Mouse (Mus musculus) thymus, adult 18-20 months (tissue): ENCODE results near the gene Trim10.
"Not testable (repeated sequence)": the region's sequence is repeated elsewhere in the genome, so short reads cannot be mapped to it uniquely, and the experiment has no call there.

Experiments used
- DNase-seq, 2 experiments: peaks; one replicate each; pipeline ENCODE4 v3.0.0; 2022; ENCODE audit warnings: mixed read lengths in 2 of 2

The Trim10 gene

GRCm38 (mm10) chr17:36861680-36862079 lies 7.7 kb upstream of the Trim10 start:
- no peak for DNase-seq

- DNase-seq, result no peak
Observed at GRCm38 (mm10) chr17:36866719-36867527, 2.5 kb upstream of the Trim10 start, which contains the start of gene Trim15. Gene Trim15, minus strand, starts transcription at chr17:36867210.

GRCm38 (mm10) chr17:36868836-36869235 lies 538 bp upstream of the Trim10 start:
- DNase-seq, result no peak

GRCm38 (mm10) chr17:36869955-36870810 lies 809 bp downstream of the Trim10 start:
- DNase-seq, result no peak

- DNase-seq, result no peak
Observed at GRCm38 (mm10) chr17:36874636-36875035, 5.3 kb downstream of the Trim10 start.

GRCm38 (mm10) chr17:36883350-36883749 lies 14.0 kb downstream of the Trim10 start:
- no peak for DNase-seq

GRCm38 (mm10) chr17:36885132-36885790 lies 15.9 kb downstream of the Trim10 start:
- no peak for DNase-seq

- DNase-seq, result no peak
Observed at GRCm38 (mm10) chr17:36890073-36890903, 20.9 kb downstream of the Trim10 start, which contains the start of gene Trim40. Gene Trim40, minus strand, starts transcription at chr17:36890123.

GRCm38 (mm10) chr17:36891496-36891895 lies 22.1 kb downstream of the Trim10 start:
- DNase-seq, result not testable (repeated sequence)

GRCm38 (mm10) chr17:36892362-36892761 lies 23.0 kb downstream of the Trim10 start:
- DNase-seq, result no peak

- DNase-seq, result no peak
Observed at GRCm38 (mm10) chr17:36893387-36893786, 24.0 kb downstream of the Trim10 start.

- no peak for DNase-seq
Observed at GRCm38 (mm10) chr17:36896583-36896982, 27.2 kb downstream of the Trim10 start.

GRCm38 (mm10) chr17:36897065-36897464 lies 27.7 kb downstream of the Trim10 start:
- no peak for DNase-seq

- DNase-seq, result no peak
Observed at GRCm38 (mm10) chr17:36897552-36898205, 28.3 kb downstream of the Trim10 start, which contains the start of gene Trim31. Gene Trim31, plus strand, starts transcription at chr17:36898118.

GRCm38 (mm10) chr17:36899376-36899775 lies 30.0 kb downstream of the Trim10 start:
- no peak for DNase-seq

GRCm38 (mm10) chr17:36900001-36900400 lies 30.6 kb downstream of the Trim10 start:
- DNase-seq, result no peak

GRCm38 (mm10) chr17:36900691-36901090 lies 31.3 kb downstream of the Trim10 start:
- DNase-seq, result no peak

GRCm38 (mm10) chr17:36903651-36904050 lies 34.3 kb downstream of the Trim10 start:
- no peak for DNase-seq

GRCm38 (mm10) chr17:36908235-36908634 lies 38.9 kb downstream of the Trim10 start:
- DNase-seq, result no peak

- DNase-seq, result no peak
Observed at GRCm38 (mm10) chr17:36909802-36910201, 40.4 kb downstream of the Trim10 start.

GRCm38 (mm10) chr17:36912031-36912430 lies 42.7 kb downstream of the Trim10 start:
- no peak for DNase-seq
